Mouse (Mus musculus) liver, adult (tissue): ENCODE measurements around the gene Arhgef6.

Source experiments
- GATA4 ChIP-seq: IDR thresholded peaks from 2 replicates; pipeline ENCODE4 v1.6.1; 2014; ENCODE audit warnings: mild to moderate bottlenecking, low read length; ENCODE audit not compliant: insufficient replicate concordance

Gene Arhgef6

DNA sequence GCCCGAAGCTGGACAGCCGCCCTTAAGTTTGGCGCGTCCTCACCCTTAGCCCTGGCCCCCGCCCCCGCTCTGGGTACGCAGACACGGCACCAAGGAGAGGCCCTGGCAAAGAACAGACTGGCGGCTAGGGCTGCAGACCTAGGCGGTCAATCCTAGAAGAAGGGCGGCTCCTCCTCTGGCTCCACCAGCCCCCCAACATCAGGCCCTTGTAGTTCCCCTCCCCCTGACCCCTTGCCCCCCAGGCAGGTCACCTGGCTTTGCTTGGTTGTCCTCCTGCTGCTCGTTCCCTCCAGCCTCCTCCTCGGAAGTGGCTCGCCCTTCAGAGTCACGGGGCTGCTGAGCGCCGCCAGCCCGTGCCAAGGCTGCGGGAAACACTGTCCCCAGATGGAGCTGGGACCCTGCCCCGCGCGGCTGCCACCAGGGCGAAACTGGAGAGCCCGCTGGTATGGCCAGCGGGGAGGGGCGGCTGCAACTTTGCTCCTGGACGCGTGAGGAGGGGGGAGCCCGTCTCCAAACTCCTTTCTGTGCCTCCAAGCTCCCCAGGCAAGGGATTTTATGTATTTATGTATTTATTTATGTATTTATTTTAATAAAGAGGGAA lies 12.6 kb downstream of the Arhgef6 start:
- TF ChIP-seq GATA4 = no peak

DNA sequence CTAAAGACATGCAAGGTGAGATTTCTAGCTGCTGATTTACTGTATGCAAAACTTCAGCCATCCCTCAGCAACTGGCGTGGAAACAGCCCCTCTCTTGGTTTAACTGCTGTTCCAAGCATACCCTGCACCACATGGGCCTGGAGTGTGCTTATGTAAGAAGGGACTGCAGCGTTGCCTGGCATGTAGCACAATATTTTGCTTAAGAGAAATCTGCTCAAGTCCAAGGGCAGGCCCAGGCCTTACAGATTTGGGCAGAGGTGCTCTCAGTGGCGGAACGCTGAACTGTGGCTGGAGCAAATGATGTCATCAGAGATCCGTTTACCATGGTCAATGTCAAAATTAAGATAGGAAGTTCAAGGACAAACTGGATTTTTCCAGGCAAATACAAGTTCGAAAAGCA lies 13.6 kb downstream of the Arhgef6 start:
- no peak for TF ChIP-seq GATA4

DNA sequence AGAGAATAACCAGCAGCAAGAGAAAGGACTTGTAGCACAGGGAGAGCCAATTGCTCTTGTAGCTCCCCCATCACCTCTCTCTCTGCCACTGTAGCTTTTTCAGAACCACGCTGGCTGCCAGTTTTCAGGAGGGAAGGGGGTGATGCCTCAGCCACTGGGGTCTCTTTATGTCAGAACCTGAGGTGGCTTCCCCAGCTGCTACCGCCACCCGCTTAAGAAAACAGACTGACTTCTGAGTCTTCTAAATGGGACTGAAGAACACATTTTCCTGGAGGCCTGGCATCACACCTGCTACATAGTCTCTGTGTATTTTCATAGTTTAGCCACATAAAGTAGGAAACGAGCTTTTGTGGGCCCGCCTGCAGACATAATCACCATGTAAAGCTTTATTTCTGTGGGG lies 26.5 kb downstream of the Arhgef6 start:
- TF ChIP-seq GATA4 = no peak

DNA sequence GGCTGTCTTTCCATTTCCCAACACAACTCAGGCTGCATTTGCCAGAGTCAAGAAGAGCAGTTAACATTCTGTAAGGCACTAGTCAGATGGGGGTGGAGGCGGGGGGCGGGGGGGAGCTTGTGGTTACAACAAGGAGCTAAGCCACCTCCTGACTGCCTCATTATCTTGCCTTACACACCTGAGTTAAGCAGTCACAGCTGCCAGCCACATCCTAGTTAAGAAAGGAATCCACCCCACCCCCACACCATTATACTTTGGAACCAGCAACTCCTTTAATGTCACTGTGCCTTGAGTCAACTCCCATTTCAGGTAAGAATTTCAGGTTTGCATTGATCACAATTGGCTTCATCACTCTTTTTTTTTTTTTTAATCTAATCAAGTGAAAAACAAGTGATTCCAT lies 28.5 kb downstream of the Arhgef6 start:
- no peak for TF ChIP-seq GATA4

DNA sequence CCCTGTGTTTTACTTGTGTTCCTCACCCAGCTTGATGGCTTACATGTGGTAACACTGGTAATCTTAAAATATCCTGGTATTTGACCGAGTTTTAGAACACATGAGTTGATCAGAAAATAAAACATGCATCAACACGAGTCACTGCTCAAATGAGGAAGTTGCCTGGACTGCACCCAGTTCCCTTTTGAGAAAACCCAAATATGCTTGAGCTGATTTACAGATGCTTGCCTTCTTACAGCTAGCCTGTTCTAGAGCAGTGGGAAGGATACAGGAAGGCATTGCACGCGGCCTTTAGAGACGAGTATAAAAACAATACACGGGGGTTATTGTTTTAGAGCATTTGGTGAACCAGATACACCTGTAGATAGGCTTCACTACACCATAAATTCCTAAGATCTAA lies 31.8 kb downstream of the Arhgef6 start:
- no peak for TF ChIP-seq GATA4

DNA sequence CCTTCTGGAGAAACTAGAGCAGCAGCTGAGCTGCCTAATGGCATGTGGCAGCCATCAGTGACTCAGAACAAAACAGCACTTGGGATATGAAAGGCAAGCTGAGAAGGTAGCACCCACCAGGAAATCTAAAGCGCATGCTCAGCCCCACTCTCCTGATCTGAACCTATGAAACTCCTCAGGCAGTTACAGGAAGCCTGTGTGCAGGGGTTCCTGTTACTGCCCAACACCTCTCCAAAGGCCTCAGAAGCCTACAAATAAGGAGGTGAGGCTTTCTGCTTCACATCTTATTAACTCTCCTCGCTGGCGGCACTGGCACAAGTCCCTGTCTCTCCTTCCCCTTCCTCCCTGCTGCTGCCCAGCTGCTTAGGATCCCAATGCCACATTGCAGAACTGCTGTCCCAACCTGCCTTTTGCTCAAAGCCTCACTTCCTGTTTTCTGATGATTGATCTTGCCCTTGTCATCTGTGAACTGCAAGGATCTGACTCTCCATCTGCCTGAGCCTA lies 33.7 kb downstream of the Arhgef6 start:
- TF ChIP-seq GATA4 = no peak

DNA sequence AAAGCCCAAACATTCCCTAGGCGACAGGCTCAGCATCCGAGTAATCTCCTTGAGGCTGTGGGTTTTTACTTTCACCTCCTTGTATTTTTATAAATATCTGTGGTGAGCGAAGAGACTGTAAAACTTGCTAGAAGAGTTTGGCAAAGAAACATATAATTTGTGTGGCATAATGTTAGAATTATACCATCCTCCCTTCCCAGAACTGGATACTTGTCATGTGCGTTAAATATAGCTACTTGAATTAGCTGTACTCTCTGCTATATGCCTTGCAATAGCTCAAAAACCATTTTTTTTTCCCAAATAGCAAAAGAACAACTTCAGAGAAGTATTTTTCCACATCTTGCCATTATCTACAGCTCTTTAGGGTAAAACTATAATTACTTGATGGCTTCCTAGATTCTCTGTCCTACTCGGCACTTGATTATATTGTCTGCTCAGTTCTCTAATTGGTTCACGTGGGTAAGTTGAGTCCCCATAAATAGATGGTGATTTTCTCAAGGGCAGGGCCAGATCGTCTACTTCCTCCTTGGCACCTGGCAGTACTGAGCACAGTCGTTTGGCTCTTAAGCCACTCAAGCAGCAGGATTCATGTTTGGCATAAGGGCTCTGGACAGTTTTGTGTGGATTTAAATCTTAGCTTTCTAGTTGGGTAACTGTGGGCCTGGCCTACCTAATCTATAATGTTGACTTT lies 35.2 kb downstream of the Arhgef6 start:
- no peak for TF ChIP-seq GATA4

DNA sequence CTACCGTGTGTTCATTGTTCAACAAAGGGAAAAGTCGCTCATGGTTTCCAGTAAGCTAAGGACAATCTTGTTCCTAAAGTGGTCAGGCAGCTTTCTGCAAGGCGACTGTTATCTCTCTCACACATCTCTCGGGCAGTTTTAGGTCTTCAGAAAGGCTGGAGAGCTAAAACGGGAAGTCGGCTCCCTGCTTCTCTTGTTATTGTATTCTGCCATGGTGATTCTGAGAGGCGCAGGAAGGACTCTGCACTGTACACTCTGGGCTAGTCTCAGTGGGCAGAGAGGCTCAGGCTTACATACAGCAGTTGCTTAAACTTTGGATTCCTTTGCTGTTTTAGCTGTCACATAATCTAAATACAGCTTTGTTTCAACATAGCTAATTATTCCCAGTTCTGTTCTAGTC lies 39.6 kb downstream of the Arhgef6 start:
- no peak for TF ChIP-seq GATA4

DNA sequence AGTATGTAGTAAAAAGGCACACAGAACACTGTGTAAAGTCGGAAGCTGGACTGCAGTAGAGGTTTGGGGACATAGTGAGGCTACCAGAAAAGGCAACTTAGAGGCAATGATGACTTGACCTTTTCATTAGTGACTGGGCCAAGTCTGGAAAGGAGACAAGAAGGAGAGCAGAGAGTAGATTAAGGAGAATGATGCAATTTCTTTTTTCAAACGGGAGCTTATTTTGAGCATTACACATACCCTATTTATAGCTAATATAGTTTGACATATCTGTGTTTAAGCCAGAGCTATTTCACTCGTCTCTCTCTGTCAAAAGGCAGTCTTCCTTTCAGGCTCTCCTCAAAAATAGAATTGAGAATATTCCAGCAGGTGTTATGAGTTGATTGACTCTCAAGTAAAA lies 50.1 kb downstream of the Arhgef6 start:
- TF ChIP-seq GATA4 = no peak

DNA sequence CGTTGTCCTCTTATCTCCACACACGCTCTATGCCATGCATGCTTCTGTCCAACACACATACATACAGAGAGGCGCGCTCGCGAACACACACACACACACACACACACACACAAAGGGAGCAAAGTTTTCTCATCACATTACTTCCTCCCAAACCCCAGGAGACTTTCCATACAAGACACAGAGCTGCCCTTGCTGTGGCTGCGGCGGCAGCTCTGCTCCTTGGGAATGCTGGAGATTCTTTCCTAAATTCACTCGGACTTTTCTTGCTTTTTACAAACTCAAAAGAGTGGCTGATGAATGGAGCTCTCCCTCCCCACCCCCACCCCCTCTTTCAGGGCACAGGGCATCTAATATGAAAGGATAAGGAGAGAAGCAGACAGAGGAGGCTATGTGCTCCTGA lies 52.2 kb downstream of the Arhgef6 start:
- no peak for TF ChIP-seq GATA4

DNA sequence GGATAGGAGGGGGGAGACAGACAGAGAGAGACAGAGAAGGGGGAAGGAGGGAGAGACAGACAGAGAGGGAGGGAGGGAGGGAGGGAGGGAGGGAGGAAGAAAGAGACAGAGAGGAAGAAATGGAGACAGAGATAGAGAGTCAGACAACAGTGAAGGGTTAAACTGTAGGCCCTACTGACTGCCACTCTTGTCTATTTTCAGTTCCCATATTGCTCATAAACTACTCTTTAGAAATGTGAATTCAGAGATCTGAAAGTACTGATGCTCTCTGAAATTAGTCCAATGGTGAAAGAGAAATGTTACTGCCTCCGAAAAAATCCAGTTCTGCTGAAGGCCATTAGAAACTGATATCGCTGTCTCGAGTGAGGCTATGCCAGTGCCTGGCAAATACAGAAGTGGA lies 56.3 kb downstream of the Arhgef6 start:
- no peak for TF ChIP-seq GATA4

DNA sequence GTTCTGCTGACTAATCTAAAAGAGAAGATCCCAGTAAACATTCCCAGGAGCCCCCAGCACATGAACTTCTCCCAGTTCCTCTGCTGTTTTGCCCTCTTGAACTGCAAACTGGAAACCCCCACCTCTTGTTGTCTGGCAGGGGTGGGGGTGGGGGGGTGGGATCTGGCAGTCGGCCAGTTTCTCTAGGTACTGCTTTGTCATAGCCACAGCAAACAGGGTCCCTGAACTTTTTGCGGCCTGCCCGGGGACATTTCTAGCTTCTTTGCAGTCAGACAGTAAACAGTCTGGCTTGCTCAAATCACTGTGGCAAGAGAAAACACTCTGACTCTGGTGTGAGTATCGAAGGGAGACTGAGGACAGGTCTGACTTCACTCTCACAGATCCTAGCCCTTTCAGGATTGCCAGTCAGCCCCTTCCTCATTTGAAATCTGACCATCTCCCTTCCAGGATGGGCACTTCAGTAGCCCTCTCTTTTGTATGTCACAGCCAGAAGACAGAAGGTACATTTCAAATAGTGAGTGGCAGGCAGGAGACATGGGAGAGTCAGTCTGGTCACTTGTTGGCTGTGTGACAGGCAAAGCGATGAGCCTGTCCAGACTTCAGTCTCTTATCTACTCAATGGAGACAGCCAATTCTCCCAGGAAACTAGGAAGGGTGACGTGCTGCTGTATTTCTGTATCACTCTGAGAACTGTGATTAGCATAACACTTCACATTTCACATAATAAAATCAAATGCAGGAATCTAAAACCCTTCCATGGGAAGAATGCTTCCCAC lies 60.8 kb downstream of the Arhgef6 start:
- no peak for TF ChIP-seq GATA4

DNA sequence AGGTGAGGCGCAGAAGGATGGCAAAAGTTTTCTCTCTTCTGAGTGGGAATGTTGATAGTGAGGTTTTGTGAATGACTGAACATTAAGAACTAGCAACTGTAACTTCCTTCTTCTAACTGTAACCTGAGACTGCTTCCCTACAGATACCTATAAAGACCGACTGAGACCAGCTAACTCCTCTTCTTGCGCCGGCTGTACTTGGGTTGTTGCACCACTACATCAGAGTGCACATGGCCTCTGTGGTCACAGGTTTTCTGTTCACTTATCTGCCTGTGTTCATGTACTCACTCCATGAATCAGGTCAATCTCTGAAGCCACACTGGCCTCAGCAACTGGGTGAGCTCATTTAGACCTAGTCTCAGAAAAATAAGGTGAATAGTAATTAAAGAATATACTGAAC lies 75.0 kb downstream of the Arhgef6 start:
- TF ChIP-seq GATA4 = no peak

DNA sequence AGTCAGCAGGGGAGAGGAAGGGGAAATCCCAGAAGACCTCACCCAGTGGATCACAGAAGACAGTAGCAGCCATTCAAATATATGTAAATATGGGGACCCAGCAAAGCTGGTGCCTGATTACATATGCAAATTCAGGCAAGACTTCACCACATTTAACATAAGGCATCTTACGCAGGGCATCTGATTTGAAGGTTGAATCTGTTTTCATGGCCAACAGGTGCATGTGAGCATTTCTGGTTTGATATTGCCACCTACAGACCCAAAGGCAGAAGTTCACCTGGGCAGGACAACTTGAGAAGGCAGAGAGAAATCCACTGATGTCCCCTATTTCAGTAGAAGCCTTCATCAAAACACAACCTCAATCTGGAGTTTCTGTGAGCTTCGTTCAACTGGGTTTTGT lies 77.8 kb downstream of the Arhgef6 start:
- no peak for TF ChIP-seq GATA4

DNA sequence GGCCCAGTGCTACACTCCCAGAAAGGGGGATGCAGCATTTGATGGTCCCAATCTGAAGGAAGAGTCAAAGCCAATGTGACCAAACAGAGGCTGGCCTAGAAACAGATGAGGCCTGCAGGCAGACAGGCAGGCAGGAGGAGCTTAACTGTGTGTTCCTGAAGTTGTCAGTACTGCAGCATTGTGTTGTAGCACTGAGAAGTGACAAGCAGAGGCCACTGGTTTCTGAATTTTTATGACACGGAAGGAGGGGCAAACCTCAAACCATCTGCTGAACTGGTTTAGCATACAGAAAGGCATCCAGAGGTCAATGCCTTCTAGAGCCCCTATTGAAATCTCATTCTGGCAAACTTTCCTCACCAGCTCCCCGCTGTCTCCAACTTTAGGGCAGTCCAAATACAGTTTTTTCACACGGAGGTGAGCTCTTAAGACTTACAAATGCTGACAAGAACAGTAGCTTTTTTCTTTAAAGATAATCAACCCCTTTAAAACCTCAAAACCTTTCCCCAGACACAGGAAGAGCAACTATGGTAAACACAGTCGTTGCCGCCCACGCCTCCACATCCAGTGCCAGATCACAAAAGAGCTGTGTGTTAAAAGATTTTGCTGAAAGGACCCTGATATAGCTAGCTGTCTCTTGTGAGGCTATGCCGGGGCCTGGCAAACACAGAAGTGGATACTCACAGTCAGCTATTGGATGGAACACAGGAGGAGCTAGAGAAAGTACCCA lies 85.0 kb downstream of the Arhgef6 start:
- TF ChIP-seq GATA4 = no peak
